Mouse (Mus musculus) G1E (cell line): ENCODE data around the gene Smoc2. TPM values are rescaled to one million over a fixed set of nuclear protein-coding genes. Genes with fewer than 3 reads are reported as not detected.

Experiments used
- ATAC-seq: 2 replicates; pipeline ENCODE4 v1.8.0; 2016; ENCODE audit warnings: mild to moderate bottlenecking; ENCODE audit not compliant: insufficient number of reproducible peaks, poor library complexity, low FRiP score, severe bottlenecking; ENCODE audit errors: extremely low read depth
- DNase-seq: peaks from one replicate; pipeline ENCODE4 v3.0.0; 2012; ENCODE audit warnings: low spot score
- H3K27me3 ChIP-seq: 2 replicates; pipeline ENCODE4 v1.6.1; 2012; ENCODE audit warnings: mild to moderate bottlenecking, low read length, inconsistent platforms; ENCODE audit not compliant: insufficient read depth
- H3K36me3 ChIP-seq: replicated peaks from 2 replicates; pipeline ENCODE3; 2012; ENCODE audit warnings: mild to moderate bottlenecking, inconsistent platforms
- H3K4me1 ChIP-seq: 2 replicates; pipeline ENCODE4 v1.6.1; 2012; ENCODE audit warnings: low read depth, low read length, inconsistent platforms, mixed read lengths; ENCODE audit not compliant: insufficient read depth
- H3K4me3 ChIP-seq: 2 replicates; pipeline ENCODE4 v1.5.1; 2012; ENCODE audit warnings: low read depth, mild to moderate bottlenecking, inconsistent platforms, low read length, moderate library complexity, mixed read lengths
- H3K9me3 ChIP-seq: replicated peaks from 2 replicates; pipeline ENCODE4 v1.6.1; 2012; ENCODE audit warnings: inconsistent platforms
- CTCF ChIP-seq: IDR thresholded peaks from 2 replicates; pipeline ENCODE4 v1.5.1; 2012; ENCODE audit warnings: low read depth, low read length, inconsistent platforms, mixed read lengths
- GATA1 ChIP-seq: IDR thresholded peaks from 2 replicates; pipeline ENCODE4 v1.6.1; 2012; ENCODE audit warnings: borderline replicate concordance, low read length, inconsistent platforms, mixed read lengths
- GATA2 ChIP-seq: IDR thresholded peaks from 2 replicates; pipeline ENCODE4 v1.6.1; 2012; ENCODE audit warnings: low read depth, low read length, inconsistent platforms, borderline replicate concordance
- POLR2AphosphoS5 ChIP-seq: IDR thresholded peaks from 2 replicates; pipeline ENCODE4 v1.6.1; 2012; ENCODE audit warnings: low read depth, low read length, inconsistent platforms; ENCODE audit not compliant: insufficient replicate concordance
- TAL1 ChIP-seq: conservative IDR thresholded peaks from 2 replicates; pipeline ENCODE4 v1.6.1; 2012; ENCODE audit warnings: low read depth, low read length, inconsistent platforms, mixed read lengths
- polyA plus RNA-seq: library from polyadenylated mRNA; stranded (reverse); fragments of >175 nt; gene quantifications from 2 replicates; pipeline ENCODE4 v1.2.3, GENCODE M21; 2012
- total RNA-seq, 2 experiments: library from RNA; stranded (forward) in 1 of 2; stranded (reverse) in 1 of 2; fragments of 200-1000 nt in 1 of 2; fragments of >200 nt in 1 of 2; fragmentation: Nextera tagmentation in 1 of 2; gene quantifications; 2 replicates each; pipeline ENCODE4 v1.2.3; 2014 to 2017

Smoc2 gene
- total and polyA plus RNA-seq, 3 experiments = 0.55 TPM; not detected in 2

- no peaks in the 10 kb centered on the region for H3K36me3 ChIP-seq
- ATAC-seq (no peak), DNase-seq (no peak)
Observed at GRCm38 (mm10) chr17:14400960-14401359, 121.7 kb downstream of the Smoc2 start.

GRCm38 (mm10) chr17:14407874-14408273 lies 128.6 kb downstream of the Smoc2 start:
- DNase-seq = no peak
- H3K36me3 ChIP-seq = no peaks in the 10 kb centered on the region
- H3K27me3 ChIP-seq = peaks cover 6% of the 10 kb centered on the region; the same call in 1 of the 2 replicates
- no peak overlapping the region for H3K4me3 ChIP-seq
- ATAC-seq = no peak
- no peaks in the 10 kb centered on the region for H3K4me1 ChIP-seq
- peaks cover 9% of the 10 kb centered on the region for H3K9me3 ChIP-seq
- TF ChIP-seq POLR2AphosphoS5 = no peak
- TF ChIP-seq CTCF = no peak
- TF ChIP-seq TAL1 = no peak
- no peak for TF ChIP-seq GATA1

More at GRCm38 (mm10) chr17:14400960-14401359, 121.7 kb downstream of the Smoc2 start:
- Histone ChIP-seq H3K27me3 (peaks cover 13% of the 10 kb centered on the region), H3K4me3 (no peak overlapping the region), H3K9me3 (peaks cover 4% of the 10 kb centered on the region), H3K4me1 (no peaks in the 10 kb centered on the region)
- no peak for TF ChIP-seq GATA2

GRCm38 (mm10) chr17:14412460-14412859 lies 133.2 kb downstream of the Smoc2 start:
- no peaks in the 10 kb centered on the region for H3K4me1 ChIP-seq
- 0 out of 2 replicates have a peak, but pooled peaks cover 2% of the 10 kb centered on the region for H3K27me3 ChIP-seq
- no peak for ATAC-seq

GRCm38 (mm10) chr17:14414511-14414910 lies 135.2 kb downstream of the Smoc2 start:
- Histone ChIP-seq H3K4me1 (no peaks in the 10 kb centered on the region), H3K36me3 (no peaks in the 10 kb centered on the region), H3K9me3 (peaks cover 10% of the 10 kb centered on the region), H3K4me3 (no peak overlapping the region), H3K27me3 (0 out of 2 replicates have a peak, but pooled peaks cover 2% of the 10 kb centered on the region)
- ATAC-seq (no peak), DNase-seq (no peak)
- TF ChIP-seq CTCF (no peak), POLR2AphosphoS5 (no peak), GATA2 (no peak), TAL1 (no peak), GATA1 (no peak)

More at GRCm38 (mm10) chr17:14412460-14412859, 133.2 kb downstream of the Smoc2 start:
- Histone ChIP-seq H3K9me3 (peaks cover 5% of the 10 kb centered on the region), H3K36me3 (no peaks in the 10 kb centered on the region), H3K4me3 (no peak overlapping the region)
- DNase-seq = no peak
- TF ChIP-seq CTCF (no peak), POLR2AphosphoS5 (no peak), TAL1 (no peak), GATA2 (no peak), GATA1 (no peak)

- TF ChIP-seq GATA2 = no peak
- TF ChIP-seq GATA1 = no peak
- TF ChIP-seq TAL1 = no peak
- TF ChIP-seq CTCF = no peak
- TF ChIP-seq POLR2AphosphoS5 = no peak
- DNase-seq = no peak
- no peaks in the 10 kb centered on the region for H3K27me3 ChIP-seq
- H3K4me1 ChIP-seq = no peaks in the 10 kb centered on the region
- H3K4me3 ChIP-seq = no peak overlapping the region
- H3K36me3 ChIP-seq = no peaks in the 10 kb centered on the region
- peaks cover 12% of the 10 kb centered on the region for H3K9me3 ChIP-seq
- ATAC-seq = no peak
Observed at GRCm38 (mm10) chr17:14420460-14421046, 141.2 kb downstream of the Smoc2 start.

GRCm38 (mm10) chr17:14426481-14426880 lies 147.2 kb downstream of the Smoc2 start:
- Histone ChIP-seq H3K4me3 (no peak overlapping the region), H3K9me3 (peaks cover 6% of the 10 kb centered on the region; the same call in 1 of the 2 replicates), H3K27me3 (no peaks in the 10 kb centered on the region), H3K36me3 (no peaks in the 10 kb centered on the region), H3K4me1 (no peaks in the 10 kb centered on the region)
- DNase-seq = no peak
- TF ChIP-seq GATA2 = no peak
- no peak for ATAC-seq

- Histone ChIP-seq H3K4me3 (no peak overlapping the region), H3K4me1 (no peaks in the 10 kb centered on the region), H3K36me3 (no peaks in the 10 kb centered on the region), H3K9me3 (peaks cover 8% of the 10 kb centered on the region; the same call in 1 of the 2 replicates), H3K27me3 (no peaks in the 10 kb centered on the region)
- no peak for ATAC-seq
- no peak for TF ChIP-seq TAL1
- TF ChIP-seq GATA2 = no peak
- TF ChIP-seq CTCF = no peak
- TF ChIP-seq POLR2AphosphoS5 = no peak
- no peak for TF ChIP-seq GATA1
- DNase-seq = no peak
Observed at GRCm38 (mm10) chr17:14434717-14435116, 155.4 kb downstream of the Smoc2 start.
